Mouse (Mus musculus): ENCODE data around the gene Capn10. TPM values are rescaled to one million over a fixed set of nuclear protein-coding genes. Genes with fewer than 3 reads are reported as not detected.

The Capn10 gene
- polyA plus RNA-seq, 1 experiment from 2014 or later: 67.7 TPM

DNA sequence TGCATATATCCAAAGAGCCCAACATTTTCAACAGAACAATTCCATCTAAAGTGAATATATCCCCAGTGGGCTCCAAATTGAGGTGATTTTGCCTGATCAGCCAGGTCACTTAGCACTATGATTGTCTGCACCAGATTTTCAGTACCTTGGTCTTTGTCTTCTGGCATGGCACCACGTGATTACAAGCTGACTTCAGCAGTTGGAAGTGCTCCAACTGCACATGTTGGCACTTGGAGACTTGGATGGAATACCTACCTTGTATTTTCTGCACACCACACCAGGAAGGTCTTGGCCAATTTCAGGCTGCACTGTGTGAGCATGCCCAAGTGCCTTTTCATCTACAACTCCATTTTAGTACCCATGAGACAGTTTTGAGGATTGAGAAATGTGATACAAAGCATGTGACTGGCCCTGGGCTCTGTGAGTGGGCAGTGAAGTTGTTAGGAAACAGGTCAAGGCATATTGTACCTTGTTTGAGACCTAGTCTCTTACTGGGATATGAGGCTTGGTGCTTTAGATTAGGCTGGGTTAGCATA, 3.9 kb upstream of the Capn10 start:
- peaks cover 12% of the 10 kb centered on the region for H3K4me1 ChIP-seq
- no peak for ATAC-seq (replicated peaks)

GRCm38 (mm10) chr1:92933611-92934010, 565 bp upstream of the Capn10 start:
- Histone ChIP-seq H3K27me3 (replicated peaks) (peaks cover 4% of the 10 kb centered on the region; the same call in 1 of the 2 replicates), H3K4me3 (peak overlapping the region; percentile 86), H3K36me3 (replicated peaks) (peaks cover 9% of the 10 kb centered on the region; the same call in 1 of the 2 replicates), H3K9ac (peak overlapping the region; percentile 88), H3K27ac (peak overlapping the region; percentile 99), H3K4me2 (peak overlapping the region; percentile 79), H3K4me1 (peaks cover 36% of the 10 kb centered on the region), H3K9me3 (no peaks in the 10 kb centered on the region)
- 78% methylated on average over 4 of the region's 4 CpGs for WGBS
- ATAC-seq (replicated peaks): no peak

More for the DNA sequence above, 3.9 kb upstream of the Capn10 start:
- Histone ChIP-seq H3K9ac (no peak overlapping the region), H3K27ac (no peak overlapping the region), H3K36me3 (replicated peaks) (no peaks in the 10 kb centered on the region), H3K4me2 (no peak overlapping the region), H3K4me3 (no peak overlapping the region), H3K27me3 (replicated peaks) (peaks cover 7% of the 10 kb centered on the region; the same call in 1 of the 2 replicates), H3K9me3 (no peaks in the 10 kb centered on the region)
- WGBS: 34% methylated on average over 1 of the region's 1 CpGs

GRCm38 (mm10) chr1:92935054-92935962, 1.1 kb downstream of the Capn10 start:
- ATAC-seq (replicated peaks): no peak
- peak overlapping the region; percentile 86 for H3K4me3 ChIP-seq

DNA sequence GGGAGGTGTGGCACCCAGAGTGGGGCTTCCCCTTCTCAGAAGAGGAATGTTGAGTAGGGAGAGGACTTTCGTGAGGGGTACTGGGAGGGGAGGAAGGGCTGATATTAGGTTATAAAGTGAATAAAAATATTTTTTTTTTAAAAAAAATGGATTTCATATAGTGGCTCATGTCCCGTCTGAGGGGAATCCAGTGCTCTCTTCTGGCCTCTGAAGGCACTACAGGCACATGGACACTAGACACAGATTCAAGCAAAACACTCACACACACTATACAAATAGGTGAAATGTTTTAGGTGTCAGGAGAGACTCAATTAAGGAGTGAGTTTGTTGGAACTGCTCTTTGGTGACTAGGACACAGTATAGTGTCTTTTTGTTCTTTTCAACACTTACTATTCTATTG, 1.8 kb downstream of the Capn10 start:
- Histone ChIP-seq H3K27ac (no peak overlapping the region), H3K27me3 (replicated peaks) (no peaks in the 10 kb centered on the region), H3K4me3 (peak overlapping the region; percentile 86), H3K4me2 (peak overlapping the region; percentile 79), H3K36me3 (replicated peaks) (peaks cover 30% of the 10 kb centered on the region; the same call in 1 of the 2 replicates), H3K9me3 (no peaks in the 10 kb centered on the region), H3K4me1 (peaks cover 36% of the 10 kb centered on the region), H3K9ac (peak overlapping the region; percentile 88)
- no peak for ATAC-seq (replicated peaks)
- 43% methylated on average over 2 of the region's 2 CpGs for WGBS

More at GRCm38 (mm10) chr1:92935054-92935962, 1.1 kb downstream of the Capn10 start:
- H3K4me2 ChIP-seq: peak overlapping the region; percentile 79
- H3K9me3 ChIP-seq: no peaks in the 10 kb centered on the region
- H3K36me3 ChIP-seq (replicated peaks): peaks cover 25% of the 10 kb centered on the region; the same call in 1 of the 2 replicates
- no peaks in the 10 kb centered on the region; the same call in 1 of the 2 replicates for H3K27me3 ChIP-seq (replicated peaks)
- H3K27ac ChIP-seq: peak overlapping the region; percentile 99
- H3K9ac ChIP-seq: peak overlapping the region; percentile 88
- H3K4me1 ChIP-seq: peaks cover 36% of the 10 kb centered on the region
- 15% methylated on average over 10 of the region's 10 CpGs for WGBS

- Histone ChIP-seq H3K4me3 (peak overlapping the region; percentile 86), H3K9me3 (no peaks in the 10 kb centered on the region), H3K4me1 (peaks cover 36% of the 10 kb centered on the region), H3K4me2 (peak overlapping the region; percentile 79), H3K9ac (0 out of 2 replicates have a peak overlapping the region, but pooled peaks have one; percentile 16), H3K27me3 (replicated peaks) (no peaks in the 10 kb centered on the region), H3K36me3 (replicated peaks) (peaks cover 30% of the 10 kb centered on the region; the same call in 1 of the 2 replicates), H3K27ac (no peak overlapping the region)
- ATAC-seq (replicated peaks): no peak
- WGBS: 75% methylated on average over 3 of the region's 3 CpGs
Measured at GRCm38 (mm10) chr1:92936467-92936866, 2.3 kb downstream of the Capn10 start.

DNA sequence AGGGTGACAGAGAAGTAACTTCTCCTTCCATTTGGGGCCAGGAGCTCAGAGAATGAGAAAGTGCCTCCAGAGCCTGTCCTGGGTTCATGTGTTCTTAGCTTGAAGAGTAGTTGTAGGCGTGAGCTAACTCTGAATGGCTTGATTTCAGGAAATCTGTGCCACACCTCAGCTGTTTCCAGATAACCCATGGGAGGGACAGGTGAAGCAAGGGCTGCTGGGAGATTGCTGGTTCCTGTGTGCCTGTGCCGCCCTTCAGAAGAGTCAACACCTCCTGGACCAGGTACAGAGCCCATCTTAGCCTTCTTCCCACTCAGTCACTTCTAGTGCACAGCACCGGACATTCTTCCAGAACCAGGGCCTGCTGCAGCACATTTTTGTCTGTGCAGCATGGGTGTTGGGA, 3.6 kb downstream of the Capn10 start:
- no peaks in the 10 kb centered on the region for H3K9me3 ChIP-seq
- no peaks in the 10 kb centered on the region for H3K27me3 ChIP-seq (replicated peaks)
- no peak overlapping the region for H3K9ac ChIP-seq
- peaks cover 36% of the 10 kb centered on the region for H3K4me1 ChIP-seq
- WGBS: 89% methylated on average over 3 of the region's 3 CpGs
- no peak for ATAC-seq (replicated peaks)
- H3K4me2 ChIP-seq: no peak overlapping the region
- H3K36me3 ChIP-seq (replicated peaks): peaks cover 39% of the 10 kb centered on the region; the same call in 1 of the 2 replicates
- H3K4me3 ChIP-seq: no peak overlapping the region
- no peak overlapping the region for H3K27ac ChIP-seq

DNA sequence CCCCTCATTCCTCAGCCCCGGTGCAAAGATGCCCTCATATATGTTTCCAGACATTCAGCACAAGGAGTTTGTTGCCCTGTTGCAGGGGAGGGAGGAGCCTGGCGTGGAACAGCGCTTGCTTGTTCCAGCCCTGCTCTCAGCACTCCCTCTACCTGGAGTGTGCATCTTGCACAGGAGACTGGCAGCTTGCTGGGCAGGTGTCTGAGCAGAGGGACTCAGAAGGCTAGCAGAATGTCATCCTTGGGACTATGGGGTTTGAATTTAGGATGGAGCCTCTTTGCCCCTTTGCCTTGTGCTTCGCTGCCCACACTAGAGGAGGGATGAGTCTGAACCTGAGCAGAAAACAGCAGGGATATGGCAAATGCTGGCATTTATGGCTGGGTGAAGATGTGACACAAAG, 5.6 kb downstream of the Capn10 start:
- H3K9ac ChIP-seq: no peak overlapping the region
- no peak overlapping the region for H3K27ac ChIP-seq
- no peaks in the 10 kb centered on the region for H3K9me3 ChIP-seq
- no peak overlapping the region for H3K4me2 ChIP-seq
- no peaks in the 10 kb centered on the region for H3K27me3 ChIP-seq (replicated peaks)
- 98% methylated on average over 4 of the region's 4 CpGs for WGBS
- H3K4me1 ChIP-seq: peaks cover 27% of the 10 kb centered on the region
- no peak overlapping the region for H3K4me3 ChIP-seq
- H3K36me3 ChIP-seq (replicated peaks): peaks cover 55% of the 10 kb centered on the region
- no peak for ATAC-seq (replicated peaks)

DNA sequence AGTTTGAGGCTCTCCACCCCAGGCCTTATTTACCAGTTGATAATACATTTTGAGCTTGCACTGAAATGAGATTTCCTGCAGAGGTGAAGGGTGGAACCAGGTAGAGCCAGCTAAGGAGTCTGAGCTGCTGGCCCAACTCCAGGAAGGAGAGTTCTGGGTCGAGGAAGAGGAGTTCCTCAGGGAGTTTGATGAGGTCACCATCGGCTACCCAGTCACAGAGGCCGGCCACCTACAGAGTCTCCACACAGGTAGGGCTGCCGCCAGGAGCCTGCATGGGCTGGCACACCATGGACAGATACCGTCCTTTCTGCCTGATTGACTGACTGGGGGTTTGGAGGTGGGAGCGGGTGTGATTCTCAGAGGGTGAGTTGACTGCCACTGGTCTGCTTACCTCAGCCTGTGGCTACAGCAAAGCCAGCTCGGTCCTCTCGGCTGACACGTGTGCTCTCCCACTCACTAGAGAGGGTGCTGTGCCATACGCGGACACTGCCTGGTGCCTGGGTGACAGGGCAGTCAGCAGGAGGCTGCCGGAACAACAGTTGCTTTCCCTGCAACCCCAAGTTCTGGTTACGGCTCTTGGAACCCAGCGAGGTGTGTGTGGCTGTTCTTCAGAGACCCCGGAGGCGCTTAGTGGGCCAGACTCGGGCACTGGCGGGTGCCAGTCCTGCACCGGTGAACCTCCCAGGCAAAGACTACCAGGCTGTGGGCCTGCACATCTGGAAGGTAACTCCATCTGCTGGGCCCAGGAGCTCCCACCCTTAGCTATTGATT, 9.2 kb downstream of the Capn10 start:
- H3K9ac ChIP-seq: no peak overlapping the region
- H3K27ac ChIP-seq: no peak overlapping the region
- peaks cover 81% of the 10 kb centered on the region for H3K36me3 ChIP-seq (replicated peaks)
- H3K4me2 ChIP-seq: no peak overlapping the region
- H3K27me3 ChIP-seq (replicated peaks): no peaks in the 10 kb centered on the region
- no peaks in the 10 kb centered on the region for H3K9me3 ChIP-seq
- no peak for ATAC-seq (replicated peaks)
- H3K4me3 ChIP-seq: no peak overlapping the region
- 91% methylated on average over 19 of the region's 19 CpGs for WGBS
- H3K4me1 ChIP-seq: no peaks in the 10 kb centered on the region

DNA sequence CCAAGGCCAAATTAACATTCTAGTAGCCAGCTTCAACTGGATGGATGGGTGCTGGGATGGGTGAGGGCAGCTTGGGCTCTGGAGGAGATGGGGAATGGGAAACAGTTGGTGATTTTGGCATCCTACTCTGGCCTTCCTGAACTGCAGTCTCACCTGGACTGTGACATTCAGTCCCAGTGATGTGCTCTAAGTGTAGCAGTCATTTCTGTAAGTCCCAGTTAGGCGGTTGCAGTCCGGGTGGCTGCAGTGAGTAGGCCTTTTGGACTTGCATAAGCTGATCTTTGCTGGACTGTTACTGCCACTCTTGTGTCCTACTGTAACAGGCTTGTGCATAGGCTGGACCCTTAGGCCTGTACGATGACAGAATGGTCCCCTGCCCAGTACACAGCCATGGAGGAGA, 13.8 kb downstream of the Capn10 start:
- no peak overlapping the region for H3K4me2 ChIP-seq
- no peaks in the 10 kb centered on the region for H3K27me3 ChIP-seq (replicated peaks)
- 93% methylated on average over 3 of the region's 3 CpGs for WGBS
- no peaks in the 10 kb centered on the region for H3K4me1 ChIP-seq
- no peak for ATAC-seq (replicated peaks)
- H3K36me3 ChIP-seq (replicated peaks): peaks cover 57% of the 10 kb centered on the region
- H3K9me3 ChIP-seq: no peaks in the 10 kb centered on the region
- H3K4me3 ChIP-seq: no peak overlapping the region
- no peak overlapping the region for H3K9ac ChIP-seq
- H3K27ac ChIP-seq: no peak overlapping the region

GRCm38 (mm10) chr1:92949426-92949825, 15.2 kb downstream of the Capn10 start:
- Histone ChIP-seq H3K9me3 (no peaks in the 10 kb centered on the region), H3K4me3 (no peak overlapping the region), H3K36me3 (replicated peaks) (peaks cover 43% of the 10 kb centered on the region), H3K4me2 (no peak overlapping the region), H3K9ac (no peak overlapping the region), H3K4me1 (no peaks in the 10 kb centered on the region), H3K27me3 (replicated peaks) (no peaks in the 10 kb centered on the region), H3K27ac (no peak overlapping the region)
- 59% methylated on average over 6 of the region's 6 CpGs for WGBS
- no peak for ATAC-seq (replicated peaks)

DNA sequence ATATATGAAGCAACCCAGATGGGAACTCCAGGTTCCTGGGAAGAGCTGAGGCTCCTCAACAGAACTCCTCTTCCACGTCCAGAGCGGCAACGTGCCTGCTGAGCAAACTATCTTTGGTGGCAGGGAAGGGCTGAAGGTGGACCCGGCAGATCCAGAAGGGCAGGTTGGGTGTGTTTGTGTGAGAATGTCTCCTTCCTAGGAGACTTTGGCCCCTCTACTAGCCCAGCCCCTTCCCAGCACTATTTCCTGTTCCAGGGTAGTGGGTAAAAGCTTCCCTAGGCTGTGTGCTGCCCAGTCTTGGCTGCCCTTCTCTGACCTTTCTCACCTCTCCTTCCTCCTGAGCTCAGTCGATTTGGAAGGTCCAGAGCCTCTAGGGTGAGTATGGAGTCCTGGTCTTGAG, 16.4 kb downstream of the Capn10 start, which contains the start of gene Gpr35:
Gene Gpr35, plus strand, starts transcription at position 259 of the 400 bp plus-strand sequence.
- H3K4me1 ChIP-seq: no peaks in the 10 kb centered on the region
- no peak within 1 kb of the TSS for H3K27ac ChIP-seq
- peaks cover 34% of the 10 kb centered on the region for H3K36me3 ChIP-seq (replicated peaks)
- no peaks in the 10 kb centered on the region for H3K27me3 ChIP-seq (replicated peaks)
- no peak within 1 kb of the TSS for H3K9ac ChIP-seq
- H3K9me3 ChIP-seq: no peaks in the 10 kb centered on the region
- no peak within 1 kb of the TSS for H3K4me3 ChIP-seq
- WGBS: 82% methylated on average over 5 of the region's 5 CpGs
- H3K4me2 ChIP-seq: no peak within 1 kb of the TSS
- ATAC-seq (replicated peaks): no peak

- Histone ChIP-seq H3K36me3 (replicated peaks) (peaks cover 5% of the 10 kb centered on the region), H3K27me3 (replicated peaks) (no peaks in the 10 kb centered on the region)
- 67% methylated on average over 2 of the region's 2 CpGs for WGBS
Measured at GRCm38 (mm10) chr1:92953641-92954040, 19.5 kb downstream of the Capn10 start.

More at GRCm38 (mm10) chr1:92953641-92954040, 19.5 kb downstream of the Capn10 start:
- Histone ChIP-seq H3K9me3 (no peaks in the 10 kb centered on the region), H3K4me1 (no peaks in the 10 kb centered on the region), H3K4me3 (no peak overlapping the region), H3K4me2 (no peak overlapping the region), H3K27ac (no peak overlapping the region), H3K9ac (no peak overlapping the region)
- no peak for ATAC-seq (replicated peaks)
